Mouse (Mus musculus) left cerebral cortex, adult 11 months (tissue): Measurements from ENCODE around the gene Tmod1.

Source experiments
- DNase-seq: peaks from one replicate; pipeline ENCODE4 v3.0.0; 2022; ENCODE audit warnings: low spot score

Gene Tmod1

DNA sequence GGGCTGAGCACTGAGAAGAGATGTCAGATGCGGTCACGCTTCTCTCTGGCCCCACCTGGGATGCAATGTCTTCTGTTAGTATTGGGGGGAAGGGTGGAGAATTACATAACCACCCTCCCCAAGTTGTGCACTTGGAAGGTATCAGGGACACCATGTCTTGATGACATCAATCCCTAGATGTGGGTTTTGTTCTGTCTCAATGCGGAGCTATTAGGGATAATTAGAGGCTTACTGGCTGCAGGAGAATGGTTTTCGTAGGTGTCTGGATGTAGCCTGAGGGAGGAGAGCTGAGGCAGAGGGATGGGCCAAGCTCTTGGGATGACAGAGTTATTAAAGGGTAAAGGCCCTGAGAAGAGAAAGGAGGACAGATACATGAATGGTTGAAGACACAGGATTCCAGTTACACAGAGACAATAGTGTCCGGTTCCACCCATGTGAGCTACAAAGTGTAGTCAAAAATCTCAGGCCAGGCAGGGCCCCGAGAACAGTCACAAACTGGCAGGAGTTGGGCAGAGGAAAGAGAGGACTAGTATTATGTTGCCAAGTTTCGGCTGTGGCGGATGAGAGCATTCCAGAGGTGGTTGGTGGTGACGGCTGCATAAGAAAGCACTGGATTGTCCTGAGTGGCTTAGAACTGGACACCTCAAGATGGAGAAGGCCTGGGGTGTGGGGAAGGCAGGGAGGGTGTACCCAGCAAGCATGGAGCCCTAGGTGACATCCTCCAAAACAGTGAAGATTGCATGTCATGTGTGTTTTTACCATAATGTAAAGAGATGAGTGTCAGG is 14.8 kb downstream of the Tmod1 start:
- no peak for DNase-seq

- DNase-seq = no peak
Measured at GRCm38 (mm10) chr4:46056163-46056562, 17.4 kb downstream of the Tmod1 start.

GRCm38 (mm10) chr4:46061259-46061962 is 22.7 kb downstream of the Tmod1 start:
- DNase-seq = peak; percentile 82

DNA sequence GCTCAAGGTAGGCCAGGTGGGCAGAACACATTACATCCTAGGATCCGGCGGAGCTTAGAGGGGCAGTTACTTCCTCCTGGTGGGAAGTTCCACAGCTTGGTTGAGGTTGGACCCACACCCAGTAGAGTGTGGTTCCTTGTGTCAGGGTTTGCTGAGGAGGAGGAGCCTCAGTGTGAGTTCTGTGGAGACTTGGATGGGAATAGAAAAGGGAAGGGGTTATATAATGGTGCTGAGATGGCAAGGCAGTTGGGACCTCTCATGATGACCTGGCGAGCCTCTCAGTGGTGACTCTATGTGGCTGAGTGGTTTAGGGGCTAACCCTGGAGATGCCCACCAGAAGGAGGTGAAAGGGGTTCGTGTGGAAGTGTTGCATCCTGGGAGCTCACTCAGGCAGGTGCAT is 25.1 kb downstream of the Tmod1 start:
- DNase-seq = no peak

DNA sequence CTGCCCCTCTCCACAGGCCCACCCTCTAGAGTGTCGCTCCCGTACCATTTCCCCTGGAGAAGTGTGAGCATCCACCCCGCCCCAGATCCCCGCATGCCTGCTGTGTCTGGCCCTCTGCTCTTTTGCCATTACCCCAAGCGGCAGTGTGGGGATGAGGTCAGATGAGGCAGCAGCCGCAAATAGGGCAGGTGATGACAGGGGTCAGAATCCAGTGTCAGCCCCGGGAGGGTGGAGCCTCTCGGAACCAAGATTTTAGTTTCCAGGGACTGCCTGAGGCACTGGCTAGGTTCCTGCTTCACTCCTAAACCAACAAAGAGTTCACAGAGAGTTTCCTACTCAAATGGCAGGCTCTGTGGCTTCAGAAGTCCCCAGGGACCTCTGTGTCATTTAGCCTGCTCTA is 25.5 kb downstream of the Tmod1 start:
- no peak for DNase-seq

DNA sequence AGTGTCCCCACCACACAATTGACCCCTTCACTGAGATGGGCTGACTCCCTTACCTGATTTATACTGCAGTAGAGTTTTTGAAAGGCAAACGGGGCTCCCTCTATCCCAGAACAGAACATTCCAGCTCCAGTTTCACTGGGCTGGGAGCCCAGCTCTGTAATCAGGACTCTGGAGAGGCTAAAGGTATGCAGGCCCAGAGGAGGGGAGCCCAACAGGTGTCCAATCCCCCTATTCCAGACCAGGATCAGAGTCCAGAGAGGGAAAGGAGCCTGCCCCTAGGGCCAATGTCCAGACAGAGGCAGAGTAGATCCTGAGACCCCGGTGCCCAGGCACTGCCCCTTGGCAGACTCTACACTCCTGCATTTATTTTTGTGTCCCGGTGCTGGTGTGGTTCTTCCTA is 26.2 kb downstream of the Tmod1 start:
- DNase-seq = no peak

GRCm38 (mm10) chr4:46065695-46066340 is 27.1 kb downstream of the Tmod1 start:
- no peak for DNase-seq

DNA sequence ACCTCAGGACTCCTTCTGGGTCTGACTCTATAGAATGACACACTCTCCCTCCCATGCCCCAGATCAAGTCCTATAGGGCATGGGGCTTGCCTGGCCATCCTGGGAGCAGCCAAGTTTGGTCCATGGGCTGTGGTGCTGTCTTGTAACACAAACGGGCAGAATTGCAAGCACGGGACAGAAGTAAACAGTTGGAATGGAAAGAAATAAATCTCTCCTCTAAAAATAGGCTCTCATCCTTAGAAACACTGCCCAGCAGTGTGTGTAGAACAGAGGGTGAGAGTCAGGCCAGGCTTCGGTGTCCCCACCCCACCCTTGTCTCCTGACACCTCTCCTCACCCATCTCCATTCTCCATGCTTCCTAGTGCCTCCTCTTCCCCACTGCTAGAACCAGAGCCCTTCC is 29.3 kb downstream of the Tmod1 start:
- no peak for DNase-seq

DNA sequence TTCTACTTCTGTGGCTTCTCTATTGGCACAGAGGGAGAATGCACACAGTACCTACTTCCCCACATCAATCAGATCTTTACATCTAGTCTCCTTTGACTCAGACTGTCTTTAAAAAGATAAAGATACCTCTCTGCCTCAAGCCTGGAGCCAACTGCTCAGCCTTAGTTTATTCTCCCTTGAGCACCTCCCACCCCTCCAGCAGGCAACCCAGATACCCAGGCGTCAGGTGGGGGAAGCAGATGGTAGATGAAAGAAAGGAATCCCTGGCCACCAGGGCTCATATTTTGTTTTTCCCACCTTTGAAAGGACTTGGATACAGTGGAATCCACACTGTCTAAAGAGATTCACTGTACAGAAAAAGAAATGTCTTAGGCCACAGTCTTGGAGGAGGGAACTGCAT is 29.8 kb downstream of the Tmod1 start:
- no peak for DNase-seq

GRCm38 (mm10) chr4:46069851-46070482 is 31.2 kb downstream of the Tmod1 start:
- DNase-seq = no peak

- DNase-seq = no peak
Measured at GRCm38 (mm10) chr4:46072631-46073030, 33.9 kb downstream of the Tmod1 start.

- no peak for DNase-seq
Measured at GRCm38 (mm10) chr4:46073736-46074135, 35.0 kb downstream of the Tmod1 start.

- DNase-seq = no peak
Measured at GRCm38 (mm10) chr4:46075664-46076063, 36.9 kb downstream of the Tmod1 start.

DNA sequence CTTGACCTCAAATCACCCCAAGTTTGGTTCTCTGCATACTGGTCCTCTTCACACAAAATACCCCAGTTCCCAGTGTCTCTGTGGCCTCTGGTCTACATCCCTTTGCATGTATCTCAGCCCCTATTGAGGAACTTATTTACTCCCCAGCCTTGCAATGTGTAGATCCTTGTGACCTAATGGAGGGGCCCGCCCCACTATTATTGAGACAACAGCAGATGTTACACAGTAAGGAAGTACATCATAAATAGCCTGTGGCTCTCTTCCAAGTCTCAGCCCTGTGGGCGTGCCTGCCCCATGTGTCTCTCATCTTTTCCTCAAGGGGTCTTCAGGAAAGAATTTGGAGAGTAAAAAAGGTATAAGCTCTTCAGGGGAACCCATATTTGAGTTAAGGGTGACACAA is 38.2 kb downstream of the Tmod1 start:
- no peak for DNase-seq

DNA sequence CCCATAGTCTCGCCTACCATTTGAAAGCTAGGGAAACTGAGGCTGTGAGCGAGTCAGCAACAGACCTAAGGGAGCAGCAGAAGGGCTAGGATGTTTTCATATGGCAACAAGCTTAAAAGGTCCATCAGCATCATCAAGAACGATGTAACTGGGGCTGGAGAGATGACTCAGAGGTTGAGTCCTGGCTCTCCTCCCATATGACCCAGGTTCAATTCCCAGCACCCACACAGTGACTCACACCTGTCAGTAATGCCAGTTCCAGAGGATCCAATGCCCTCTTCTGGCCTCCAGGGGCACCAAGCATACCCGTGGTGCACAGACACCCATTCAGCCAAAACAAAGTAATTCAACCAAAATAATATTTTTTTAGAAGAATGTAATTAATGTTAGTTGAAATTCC is 41.5 kb downstream of the Tmod1 start:
- no peak for DNase-seq

DNA sequence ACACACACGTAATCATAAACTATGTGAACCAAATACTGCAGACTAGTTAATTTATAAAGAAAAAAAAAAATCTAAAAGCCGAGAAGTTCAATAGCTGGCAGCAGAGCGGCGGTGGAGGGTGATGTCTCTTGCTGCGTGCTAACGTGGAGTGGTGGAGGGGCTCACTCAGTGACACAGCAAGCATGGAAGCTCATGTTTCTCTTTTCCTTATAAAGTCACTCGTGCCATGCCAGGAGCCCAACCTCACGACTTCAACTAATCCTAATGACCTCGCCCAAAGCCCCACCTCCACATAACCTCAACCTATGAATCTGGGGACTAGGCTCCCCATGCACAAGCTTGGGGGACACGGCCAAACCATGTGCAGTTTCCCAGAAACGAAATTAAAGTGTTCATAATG is 43.8 kb downstream of the Tmod1 start:
- DNase-seq = no peak

GRCm38 (mm10) chr4:46084416-46085172 is 45.9 kb downstream of the Tmod1 start:
- DNase-seq = no peak

- no peak for DNase-seq
Measured at GRCm38 (mm10) chr4:46085223-46085811, 46.6 kb downstream of the Tmod1 start.

GRCm38 (mm10) chr4:46086718-46087426 is 48.1 kb downstream of the Tmod1 start:
- peak; percentile 70 for DNase-seq

DNA sequence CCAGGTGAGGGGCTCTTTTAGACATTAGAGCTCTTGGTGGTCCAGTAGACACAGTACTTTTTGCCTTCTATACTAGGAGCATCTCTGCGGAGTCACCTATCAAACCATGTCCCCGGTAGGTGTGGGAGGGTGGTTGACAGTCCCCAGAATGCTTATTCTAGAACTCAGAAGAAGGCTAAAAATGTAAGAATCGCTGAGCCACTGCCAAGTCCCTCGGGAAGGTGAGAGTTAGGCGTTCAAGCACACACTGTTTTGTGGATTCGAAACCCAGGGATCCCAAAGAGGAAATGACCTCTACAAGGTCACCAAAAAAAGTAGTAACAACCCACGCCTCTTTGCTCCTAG is 48.7 kb downstream of the Tmod1 start:
- peak; percentile 57 for DNase-seq

DNA sequence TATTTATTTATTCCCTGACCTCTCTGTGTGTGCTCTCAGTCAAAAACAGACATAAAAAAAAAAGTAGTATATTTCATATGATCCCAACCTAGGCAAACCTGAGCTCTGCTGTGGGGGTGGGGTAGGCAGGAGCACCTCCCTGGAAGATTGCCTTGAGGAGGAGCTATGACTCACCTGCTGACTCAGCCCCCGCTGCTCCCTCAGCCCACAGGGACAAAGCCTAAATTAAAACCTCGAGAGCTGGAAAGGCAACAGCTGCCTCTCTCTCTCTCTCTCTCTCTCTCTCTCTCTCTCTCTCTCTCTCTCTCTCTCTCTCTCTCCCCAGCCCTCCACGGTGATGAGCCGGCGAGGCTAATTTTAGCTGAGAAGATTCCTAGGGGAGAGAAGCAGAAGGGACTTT is 49.1 kb downstream of the Tmod1 start:
- DNase-seq = peak; percentile 83
